Mouse (Mus musculus) E14TG2a.4 (cell line): ENCODE data around the gene Gas2l3.

Experiments
- CTCF ChIP-seq: conservative IDR thresholded peaks from 2 replicates; pipeline ENCODE4 v1.5.1; 2014; ENCODE audit warnings: low read length
- POU5F1 ChIP-seq: IDR thresholded peaks from 2 replicates; pipeline ENCODE4 v1.6.1; 2014; ENCODE audit warnings: low read length, borderline replicate concordance

DNA sequence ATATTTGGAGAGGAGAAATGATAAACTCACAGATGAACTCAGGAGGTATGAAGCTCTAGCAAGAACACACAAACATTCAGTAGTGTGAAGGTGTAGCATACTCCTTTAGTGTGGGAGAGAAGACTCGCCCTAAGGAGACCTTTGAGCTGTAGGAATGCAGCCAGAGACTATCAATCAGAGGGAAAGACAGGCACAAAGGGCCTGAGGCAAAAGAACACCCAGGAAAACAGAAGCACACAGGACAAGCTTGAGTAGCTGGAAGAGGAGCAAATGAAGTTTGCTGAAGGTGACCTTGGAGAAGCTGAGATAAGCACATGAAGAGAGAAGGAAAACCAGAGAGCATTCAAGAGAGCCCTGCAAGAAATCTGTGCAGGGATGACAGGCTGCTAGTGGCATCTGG, 73.7 kb downstream of the Gas2l3 start:
- TF ChIP-seq CTCF (no peak), POU5F1 (no peak)
